Mouse (Mus musculus) bone marrow macrophage, adult 2 months (primary cell): ENCODE measurements around the gene Ift22.

Source experiments
- CTCF ChIP-seq: IDR thresholded peaks from 2 replicates; pipeline ENCODE4 v1.5.1; 2012; ENCODE audit warnings: low read depth, mild to moderate bottlenecking, low read length, moderate library complexity
- POLR2A ChIP-seq: IDR thresholded peaks from 2 replicates; pipeline ENCODE4 v1.6.1; 2012; ENCODE audit warnings: mild to moderate bottlenecking, low read depth, low read length, borderline replicate concordance

DNA sequence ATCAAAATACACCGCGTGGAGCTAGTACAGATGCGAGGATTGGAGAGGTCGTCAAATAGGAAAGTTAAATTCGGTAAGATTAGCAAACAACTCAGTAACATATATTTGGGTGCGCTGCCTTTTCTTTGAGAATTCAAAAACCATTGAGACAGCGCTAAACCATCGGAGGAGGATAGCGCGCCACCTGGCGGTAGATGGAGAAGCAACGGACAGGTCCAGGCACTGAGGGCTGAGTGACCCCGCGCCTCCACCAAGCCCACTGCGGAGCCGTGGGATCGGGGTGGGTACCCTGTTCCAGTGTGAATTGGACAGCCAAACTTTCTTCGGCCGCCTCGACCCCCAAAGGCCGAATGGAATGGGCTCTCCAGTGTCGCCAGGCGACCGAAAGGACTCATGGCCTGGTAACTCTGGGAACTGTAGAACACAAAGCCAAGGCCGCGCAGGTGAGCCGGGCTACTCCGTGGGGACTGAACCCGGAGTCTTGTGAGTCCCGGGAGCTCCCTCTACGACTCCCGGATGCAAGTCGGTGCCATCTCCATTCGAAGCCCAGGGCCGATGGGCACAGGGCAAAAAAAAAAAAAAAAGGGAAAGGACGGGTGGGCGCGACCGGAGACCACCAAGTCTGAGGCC is 26.5 kb upstream of the Ift22 start:
- TF ChIP-seq CTCF = peak; percentile 91
- no peak for TF ChIP-seq POLR2A
